Comparison of ENCODE assay signal across 20 mouse cellular contexts in genomic region chr17:7147920-7148321, GRCm38 (mm10). TPM values are rescaled to one million over a fixed set of nuclear protein-coding genes. Genes with fewer than 3 reads are reported as not detected.
DNase-seq lines count a peak whose midpoint lies in the region; ATAC-seq and TF ChIP-seq lines count a peak whose summit lies in the region.
"Had no signal": no experiment of that assay in that cellular context is flagged by ENCODE, and none has a peak within 500 bp of the region (broad histone marks: within the 10 kb centered on the region; RNA-seq: fewer than 3 reads in every experiment).

No protein-coding gene starts in this region.

- no peak for ATAC-seq in heart, embryonic 11.5 days (replicated peaks; ENCODE audit: insufficient number of reproducible peaks, low FRiP score, low TSS enrichment)
- ATAC-seq: intestine, embryonic 16.5 days had no signal

- no peak for TF ChIP-seq POLR2A in cerebellum, adult 2 months (IDR thresholded peaks at IDR 0.05; ENCODE audit: borderline replicate concordance, insufficient read depth, low read length)

- no peak for TF ChIP-seq CTCF in cerebellum, adult 2 months (IDR thresholded peaks at IDR 0.05; ENCODE audit: borderline replicate concordance, insufficient read depth, low read depth, low read length)

- H3K27me3 ChIP-seq in heart, embryonic 11.5 days (ENCODE audit: control insufficient read depth, insufficient read depth, low read length), result no peaks in the 10 kb centered on the region
- H3K27me3 ChIP-seq in cerebellum, adult 2 months (ENCODE audit: control insufficient read depth, insufficient read depth, low read length), result no peaks in the 10 kb centered on the region
- H3K27me3 ChIP-seq: midbrain, embryonic 12.5 days had no signal

- intact Hi-C loops in heart, postnatal 36 days (cut with DNase I), result no loop called here

- H3K4me2 ChIP-seq in heart, embryonic 11.5 days, result peak overlapping the region; percentile 14; the same call in 1 of the 2 replicates
- H3K4me2 ChIP-seq: hindbrain, embryonic 14.5 days; midbrain, embryonic 12.5 days had no signal

- H3K36me3 ChIP-seq in heart, embryonic 11.5 days (ENCODE audit: control insufficient read depth, insufficient read depth, low read length), result no peaks in the 10 kb centered on the region
- H3K36me3 ChIP-seq: embryonic facial prominence, embryonic 10.5 days; midbrain, embryonic 12.5 days had no signal

- DNase-seq in heart, postnatal 36 days, result no peak
- DNase-seq in thymus, postnatal 0 days (ENCODE audit: low spot score), result peak; percentile 54
- DNase-seq in thymus, adult 18-20 months, result no peak
- peak; percentile 55 for DNase-seq in induced T-regulatory cell, adult 2 months (ENCODE audit: low read depth)
- DNase-seq in thymus, postnatal 25 days, result peak; percentile 31
- no peak for DNase-seq in cerebellum, adult 2 months
- no peak for DNase-seq in kidney, adult 9 months
- DNase-seq: adrenal gland, postnatal 14 days; cerebellum, adult 11-12 months; cerebellum, postnatal 25 days; heart, adult 2 months; left cerebral cortex, postnatal 4 days; lung, adult 18-20 months; right cerebral cortex, postnatal 14 days; spleen, adult 18-20 months had no signal

- no peak overlapping the region for H3K4me3 ChIP-seq in heart, embryonic 11.5 days (ENCODE audit: low read depth, low read length)
- H3K4me3 ChIP-seq in cerebellum, adult 2 months (replicated peaks; ENCODE audit: insufficient read depth, low read depth, low read length), result no peak overlapping the region
- H3K4me3 ChIP-seq: embryonic facial prominence, embryonic 10.5 days; heart, adult 2 months; midbrain, embryonic 12.5 days had no signal

- H3K4me1 ChIP-seq in heart, embryonic 11.5 days (ENCODE audit: control insufficient read depth, insufficient read depth, low read length), result peaks cover 17% of the 10 kb centered on the region
- peaks cover 6% of the 10 kb centered on the region for H3K4me1 ChIP-seq in cerebellum, adult 2 months (ENCODE audit: control insufficient read depth, insufficient read depth, low read length)
- H3K4me1 ChIP-seq: midbrain, embryonic 12.5 days had no signal

- no peak overlapping the region for H3K27ac ChIP-seq in heart, embryonic 11.5 days (ENCODE audit: low read depth, low read length)
- H3K27ac ChIP-seq in cerebellum, adult 2 months (ENCODE audit: insufficient read depth, low read length), result no peak overlapping the region
- H3K27ac ChIP-seq: embryonic facial prominence, embryonic 10.5 days; heart, adult 2 months; hindbrain, embryonic 14.5 days; midbrain, embryonic 12.5 days had no signal

- no peak overlapping the region for H3K9ac ChIP-seq in heart, embryonic 11.5 days (ENCODE audit: low read depth, low read length)
- H3K9ac ChIP-seq: hindbrain, embryonic 14.5 days; midbrain, embryonic 12.5 days had no signal

- 23% methylated on average over 12 of the region's 12 CpGs for WGBS in heart, embryonic 11.5 days (ENCODE audit: insufficient replicate concordance)
- 68% methylated on average over 12 of the region's 12 CpGs for WGBS in cerebellum, adult 2 months

- no peaks in the 10 kb centered on the region for H3K9me3 ChIP-seq in heart, embryonic 11.5 days (replicated peaks; ENCODE audit: control insufficient read depth, low read length)
- H3K9me3 ChIP-seq: embryonic facial prominence, embryonic 10.5 days; midbrain, embryonic 12.5 days had no signal

RNA-seq across cellular contexts. Expression of gene Rps6ka2, which starts 22.0 kb away (rescaled TPM):
- polyA plus RNA-seq in heart, embryonic 11.5 days (2014; fragmentation: Nextera tagmentation; extraction: Ambion mirVana), result 45.3 and 56.0 TPM in 2 replicates
- 10 to 100 TPM; 27.1 to 28.5 TPM for total RNA-seq in heart, postnatal 36 days (2021)
- 1.5 and 2.1 TPM in 2 replicates for polyA plus RNA-seq in thymus, postnatal 0 days (2015; fragmentation: Nextera tagmentation; extraction: Ambion mirVana)
- polyA plus RNA-seq in cerebellum, adult 2 months (2012; rRNA removed), result 20.6 and 23.4 TPM in 2 replicates

Comparison
In these comparisons a context has a peak if more than half of its experiments do, and no peak if none do; other contexts are left out.
1. DNase-seq: peak in thymus, postnatal 0 days (single experiment), induced T-regulatory cell, adult 2 months (single experiment) and thymus, postnatal 25 days (single experiment); none in heart, postnatal 36 days (0 of 2), thymus, adult 18-20 months (0 of 2), cerebellum, adult 2 months (0 of 2) and kidney, adult 9 months (single experiment).